Mouse (Mus musculus) liver, adult 2 months (tissue): ENCODE results near the gene Nap1l5. TPM values are rescaled to one million over a fixed set of nuclear protein-coding genes. Genes with fewer than 3 reads are reported as not detected.

Source experiments
- DNase-seq: peaks from one replicate; pipeline ENCODE4 v3.0.0-alpha.2; 2011; ENCODE audit warnings: low read depth, low spot score; ENCODE audit errors: extremely low read depth
- H3K27ac ChIP-seq: fragments of 200-500 bp; replicated peaks from 2 replicates; pipeline ENCODE4 v1.5.1; 2012; ENCODE audit warnings: low read depth, mild to moderate bottlenecking, control low read depth, inconsistent platforms, low read length; ENCODE audit not compliant: insufficient read depth
- H3K27me3 ChIP-seq: fragments of 200-500 bp; 2 replicates; pipeline ENCODE4 v1.6.1; 2012; ENCODE audit warnings: mild to moderate bottlenecking, moderate library complexity, low read length, inconsistent platforms; ENCODE audit not compliant: control insufficient read depth, insufficient read depth
- H3K36me3 ChIP-seq: fragments of 200-500 bp; 2 replicates; pipeline ENCODE4 v1.6.1; 2012; ENCODE audit warnings: low read length, inconsistent platforms; ENCODE audit not compliant: control insufficient read depth, insufficient read depth
- H3K4me1 ChIP-seq: fragments of 200-500 bp; 2 replicates; pipeline ENCODE4 v1.6.1; 2011; ENCODE audit warnings: low read length; ENCODE audit not compliant: control insufficient read depth, insufficient read depth
- H3K4me3 ChIP-seq: fragments of 200-500 bp; 2 replicates; pipeline ENCODE4 v1.5.1; 2011; ENCODE audit warnings: low read depth, mild to moderate bottlenecking, control low read depth, low read length, moderate library complexity; ENCODE audit not compliant: insufficient read depth
- H3K79me2 ChIP-seq: fragments of 200-500 bp; 2 replicates; pipeline ENCODE4 v1.6.1; 2012; ENCODE audit warnings: inconsistent platforms, mild to moderate bottlenecking, low read length, moderate library complexity; ENCODE audit not compliant: control insufficient read depth, insufficient read depth
- H3K9ac ChIP-seq: fragments of 200-500 bp; 2 replicates; pipeline ENCODE4 v1.6.1; 2012; ENCODE audit warnings: low read depth, mild to moderate bottlenecking, control low read depth, inconsistent platforms, low read length
- CTCF ChIP-seq: fragments of 200-500 bp; IDR thresholded peaks from 2 replicates; pipeline ENCODE4 v1.5.1; 2011; ENCODE audit warnings: low read depth, low read length, control low read depth
- POLR2A ChIP-seq: fragments of 200-500 bp; IDR thresholded peaks from 2 replicates; pipeline ENCODE4 v1.6.1; 2011; ENCODE audit warnings: low read length, control low read depth; ENCODE audit not compliant: insufficient read depth; ENCODE audit errors: extremely low read depth
- WGBS: fragments of 180-500 bp; shearing (Covaris S2); methylation state at CpG from one replicate; pipeline ENCODE4 v1.1.7; 2018; 5-methylcytosine and 5-hydroxymethylcytosine counted together
- polyA plus RNA-seq: library from polyadenylated mRNA; depleted of rRNA; stranded (reverse); fragments of >200 nt; gene quantifications from 2 replicates; pipeline ENCODE4 v1.2.3, GENCODE M21; 2012
- total RNA-seq: library from RNA; depleted of rRNA; stranded (reverse); fragments of >200 nt; gene quantifications from 2 replicates; pipeline ENCODE4 v1.2.3, GENCODE M21; 2014

Nap1l5 gene
- total and polyA plus RNA-seq, 2 experiments: 0.09 TPM; not detected in 1

GRCm38 (mm10) chr6:58929911-58930431 is 23.1 kb upstream of the Nap1l5 start:
- no peak for TF ChIP-seq CTCF
- no peak for TF ChIP-seq POLR2A
- peaks cover 3% of the 10 kb centered on the region for H3K36me3 ChIP-seq
- H3K4me3 ChIP-seq: no peak overlapping the region
- WGBS: 27% methylated on average over 9 of the region's 9 CpGs
- H3K27ac ChIP-seq: peak overlapping the region; percentile 42
- H3K79me2 ChIP-seq: no peaks in the 10 kb centered on the region
- no peak overlapping the region for H3K9ac ChIP-seq
- peak; percentile 93 for DNase-seq
- H3K4me1 ChIP-seq: peaks cover 13% of the 10 kb centered on the region
- no peaks in the 10 kb centered on the region for H3K27me3 ChIP-seq

- Histone ChIP-seq H3K4me3 (no peak overlapping the region), H3K27ac (no peak overlapping the region; the same call in 1 of the 2 replicates), H3K36me3 (no peaks in the 10 kb centered on the region), H3K27me3 (no peaks in the 10 kb centered on the region), H3K4me1 (peaks cover 13% of the 10 kb centered on the region), H3K9ac (no peak overlapping the region), H3K79me2 (no peaks in the 10 kb centered on the region)
- WGBS: 13% methylated on average over 2 of the region's 2 CpGs
- peak; percentile 92 for DNase-seq
- TF ChIP-seq CTCF: no peak
- no peak for TF ChIP-seq POLR2A
Observed at GRCm38 (mm10) chr6:58927881-58928280, 21.0 kb upstream of the Nap1l5 start.

- peaks cover 6% of the 10 kb centered on the region for H3K36me3 ChIP-seq
- H3K4me3 ChIP-seq: no peak overlapping the region
- H3K27me3 ChIP-seq: no peaks in the 10 kb centered on the region
- H3K9ac ChIP-seq: no peak overlapping the region
- TF ChIP-seq POLR2A (no peak), CTCF (no peak)
- no peaks in the 10 kb centered on the region for H3K79me2 ChIP-seq
- DNase-seq: peak; percentile 76
- 62% methylated on average over 5 of the region's 5 CpGs for WGBS
- H3K27ac ChIP-seq: no peak overlapping the region
- peaks cover 3% of the 10 kb centered on the region for H3K4me1 ChIP-seq
Observed at GRCm38 (mm10) chr6:58922511-58922910, 15.6 kb upstream of the Nap1l5 start.

DNA sequence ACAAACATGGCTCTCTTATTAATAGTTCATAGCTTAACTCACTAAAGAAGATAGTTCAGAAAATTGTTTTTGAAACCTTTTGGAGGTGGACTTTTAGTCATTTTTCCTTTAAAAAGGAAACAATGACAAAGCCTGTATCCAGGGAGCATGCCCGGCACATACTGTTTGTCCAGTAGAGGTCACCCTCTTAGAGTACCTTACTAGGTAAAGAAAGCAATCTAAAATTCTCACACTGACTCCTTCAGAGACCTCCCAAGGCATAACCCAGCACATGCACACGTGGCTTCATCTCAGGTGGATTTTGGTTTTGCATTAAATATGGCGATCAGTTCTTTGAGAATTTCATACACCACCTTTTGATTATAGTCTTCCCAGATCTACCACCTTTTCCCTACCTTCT is 14.7 kb upstream of the Nap1l5 start:
- Histone ChIP-seq H3K27me3 (no peaks in the 10 kb centered on the region), H3K4me1 (no peaks in the 10 kb centered on the region), H3K36me3 (peaks cover 9% of the 10 kb centered on the region), H3K4me3 (no peak overlapping the region), H3K27ac (no peak overlapping the region), H3K79me2 (no peaks in the 10 kb centered on the region), H3K9ac (no peak overlapping the region)
- WGBS: 37% methylated on average over 3 of the region's 3 CpGs
- DNase-seq: peak; percentile 45
- TF ChIP-seq POLR2A: no peak
- no peak for TF ChIP-seq CTCF

DNA sequence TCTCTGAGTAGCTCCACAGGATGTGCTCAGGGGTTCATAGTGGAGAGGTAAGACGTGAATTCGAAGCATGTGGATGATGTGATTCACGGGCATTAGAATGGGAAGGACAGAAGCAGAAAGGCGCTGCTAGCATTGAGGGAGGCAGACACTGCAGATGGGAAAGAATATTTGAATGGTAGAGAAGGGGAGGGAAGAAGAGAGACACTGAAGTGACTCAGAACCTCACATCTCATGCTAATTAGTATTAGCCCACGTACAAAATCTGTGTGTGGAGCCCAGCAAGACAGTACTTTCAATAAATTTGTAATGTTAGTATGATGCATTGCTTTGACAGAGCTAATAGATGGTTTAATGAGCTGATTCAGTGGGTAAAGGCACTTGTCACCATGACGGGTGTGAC is 13.9 kb upstream of the Nap1l5 start:
- no peak overlapping the region for H3K9ac ChIP-seq
- H3K36me3 ChIP-seq: peaks cover 12% of the 10 kb centered on the region
- H3K27me3 ChIP-seq: no peaks in the 10 kb centered on the region
- TF ChIP-seq CTCF (no peak), POLR2A (no peak)
- no peaks in the 10 kb centered on the region for H3K79me2 ChIP-seq
- H3K27ac ChIP-seq: no peak overlapping the region
- no peaks in the 10 kb centered on the region for H3K4me1 ChIP-seq
- WGBS: 84% methylated on average over 6 of the region's 6 CpGs
- no peak overlapping the region for H3K4me3 ChIP-seq
- DNase-seq: no peak

DNA sequence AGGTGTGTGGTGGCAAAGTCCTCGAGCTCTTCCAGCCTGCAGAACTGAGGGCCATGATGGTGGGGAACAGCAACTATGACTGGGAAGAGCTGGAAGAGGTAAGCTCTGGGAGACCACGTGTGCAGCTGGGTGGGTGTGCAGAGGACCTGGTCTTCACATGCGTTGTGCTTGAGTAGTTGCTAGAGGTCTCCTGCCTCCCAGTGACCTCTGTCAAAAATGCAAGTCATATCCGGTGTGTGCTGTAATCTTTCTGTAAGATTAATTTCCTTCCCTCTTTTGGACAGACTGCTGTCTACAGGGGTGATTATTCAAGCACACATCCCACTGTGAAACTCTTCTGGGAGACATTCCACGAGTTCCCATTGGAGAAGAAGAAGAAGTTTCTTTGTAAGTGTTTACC is 9.6 kb upstream of the Nap1l5 start:
- TF ChIP-seq POLR2A (no peak), CTCF (no peak)
- 74% methylated on average over 5 of the region's 5 CpGs for WGBS
- Histone ChIP-seq H3K9ac (no peak overlapping the region), H3K27ac (no peak overlapping the region), H3K36me3 (peaks cover 12% of the 10 kb centered on the region), H3K79me2 (no peaks in the 10 kb centered on the region), H3K4me1 (no peaks in the 10 kb centered on the region), H3K27me3 (no peaks in the 10 kb centered on the region), H3K4me3 (no peak overlapping the region)
- no peak for DNase-seq
